1 mouse cellular context compared by ENCODE assay signal in genomic region chr9:6090747-6091146, GRCm38 (mm10).
TF ChIP-seq lines count a peak whose summit lies in the region.

No protein-coding gene starts in this region.

TF ChIP-seq in MEL, 35 proteins besides CTCF, POLR2A, EP300 and RAD21 (continued from another document):
- TF ChIP-seq BHLHE40 (IDR thresholded peaks at IDR 0.05; ENCODE audit: borderline replicate concordance, low read depth, low read length), result peak; percentile 35; the same call in 1 of the 2 replicates
TF ChIP-seq in MEL: peak in this region for 15.
